Mouse (Mus musculus) subcutaneous adipose tissue, adult 2 months (tissue): Measurements from ENCODE around the gene Tigar. TPM values are rescaled to one million over a fixed set of nuclear protein-coding genes. Genes with fewer than 3 reads are reported as not detected.

Experiments used
- polyA plus RNA-seq: library from polyadenylated mRNA; depleted of rRNA; stranded (reverse); fragments of >200 nt; gene quantifications from 2 replicates; pipeline ENCODE4 v1.2.3, GENCODE M21; 2012; ENCODE audit warnings: low replicate concordance; rRNA removed

The Tigar gene
- polyA plus RNA-seq: 3.9 and 5.5 TPM in 2 replicates

GRCm38 (mm10) chr6:127109402-127109930 lies at the start of gene Tigar:
Gene Tigar (minus strand): TSS chr6:127109557.

DNA sequence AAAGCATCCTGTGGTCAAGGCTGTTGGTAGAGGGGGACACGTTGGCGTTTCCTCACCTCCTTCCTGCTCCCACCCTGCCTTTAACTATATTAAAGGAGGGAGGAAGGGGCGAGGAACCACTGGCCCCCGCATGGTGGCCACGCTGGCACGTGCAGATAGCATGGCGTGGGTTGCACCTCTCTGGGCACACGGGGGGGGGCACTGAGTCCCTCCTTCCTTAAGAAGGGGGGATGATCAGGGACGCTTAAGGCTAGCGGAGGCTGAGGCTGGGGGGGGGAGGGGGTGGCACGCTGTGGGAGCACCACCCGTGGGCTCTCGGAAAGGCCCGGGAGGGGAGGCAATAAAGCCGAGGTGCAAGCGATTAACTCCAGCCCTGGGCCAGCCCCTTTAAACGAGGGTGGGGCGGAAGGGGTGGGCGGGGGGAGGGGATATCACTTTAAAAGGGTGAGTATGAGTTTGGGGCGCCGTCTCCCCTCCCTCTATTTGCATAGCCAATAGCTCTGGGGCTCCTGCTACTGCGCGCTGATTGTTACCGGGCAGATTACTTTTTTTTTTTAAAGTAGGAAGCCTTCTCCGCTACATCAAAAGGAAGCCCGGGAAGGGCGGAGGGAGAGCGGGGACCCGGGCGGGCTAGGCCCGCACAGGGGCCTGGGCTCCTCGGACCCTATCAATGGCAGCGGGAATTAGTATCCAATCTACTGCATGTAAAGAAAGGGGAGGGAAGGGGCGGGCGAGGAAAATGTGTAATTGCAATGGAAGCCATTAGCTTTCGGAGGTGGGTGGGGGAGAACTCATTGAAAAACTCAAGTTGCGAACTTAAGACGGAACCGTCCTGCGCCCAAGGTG lies 43.0 kb upstream of the Tigar start, which contains the start of gene Ccnd2:
Ccnd2 (minus strand) TSS at position 88 of the 846 bp plus-strand sequence.

DNA sequence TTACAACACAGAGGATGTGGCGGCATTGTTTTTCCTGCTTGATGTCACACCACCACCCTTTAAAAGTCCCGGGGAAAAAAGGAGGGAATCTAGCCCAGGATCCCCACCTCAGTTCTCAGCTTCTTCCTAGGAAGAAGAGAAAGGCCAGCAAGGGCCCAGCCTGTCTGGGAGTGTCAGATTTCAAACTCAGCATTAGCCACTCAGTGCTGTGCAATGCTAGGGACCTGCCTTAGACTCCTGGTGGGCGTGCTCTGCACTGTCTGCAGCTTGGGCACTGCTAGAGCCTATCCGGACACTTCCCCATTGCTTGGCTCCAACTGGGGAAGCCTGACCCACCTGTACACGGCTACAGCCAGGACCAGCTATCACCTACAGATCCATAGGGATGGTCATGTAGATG lies 36.5 kb downstream of the Tigar start, which contains the start of gene Fgf23:
Fgf23 (plus strand) TSS at position 86 of the 400 bp plus-strand sequence.

Other genes with a start within 250 kb of the Tigar start
- gene Dyrk4, start 187.7 kb downstream of the Tigar start, polyA plus RNA-seq: not detected in 2 replicates
- 2.4 and 4.9 TPM in 2 replicates for gene Rad51ap1, start 170.0 kb downstream of the Tigar start, polyA plus RNA-seq
- 6.7 and 7.6 TPM in 2 replicates for gene D6Wsu163e, start 169.6 kb downstream of the Tigar start, polyA plus RNA-seq
- gene Fgf6, start 94.0 kb downstream of the Tigar start, polyA plus RNA-seq: not detected in 2 replicates
- gene Fgf23, start 36.7 kb downstream of the Tigar start, polyA plus RNA-seq: not detected in 2 replicates
- gene Ccnd2, start 42.6 kb upstream of the Tigar start, polyA plus RNA-seq: 86.1 and 184 TPM in 2 replicates